In the genomic region with DNA sequence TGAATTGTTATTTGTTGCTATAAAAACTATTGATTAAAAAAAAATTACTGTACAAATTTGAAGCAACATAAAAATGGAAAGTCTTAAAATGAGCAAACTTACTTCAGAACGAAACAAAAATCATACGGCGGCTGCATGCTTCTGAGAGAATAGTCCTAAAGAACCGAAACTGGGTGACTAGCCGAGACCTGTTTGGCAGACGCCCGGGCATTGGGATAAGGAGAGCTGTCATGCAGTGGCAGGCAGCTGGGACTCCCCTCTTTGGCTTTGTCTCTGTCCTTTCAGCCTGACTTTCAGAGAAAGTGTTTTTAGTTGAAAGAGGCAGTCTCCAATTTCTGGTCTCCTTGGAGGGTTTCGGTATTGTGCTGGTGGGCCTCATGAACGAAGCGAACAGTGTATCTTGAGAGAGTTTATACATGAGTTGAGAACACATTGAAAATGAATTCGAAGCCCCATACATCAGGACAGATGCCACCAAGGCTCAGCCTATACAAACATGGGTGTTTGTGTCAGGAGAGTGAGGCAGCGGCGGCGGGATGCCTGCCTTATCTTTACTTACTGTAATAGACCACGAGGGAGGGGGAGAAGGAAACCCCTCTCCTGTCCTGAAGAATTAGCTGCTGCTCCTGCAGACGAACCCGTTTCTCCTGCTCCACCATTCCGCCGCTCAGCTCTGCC, we compare ENCODE assay signal across 8 mouse cellular contexts. TPM values are rescaled to one million over a fixed set of nuclear protein-coding genes. Genes with fewer than 3 reads are reported as not detected.
DNase-seq lines count a peak whose midpoint lies in the region; ATAC-seq and TF ChIP-seq lines count a peak whose summit lies in the region.

No protein-coding gene starts in this region.

- no peak for TF ChIP-seq POLR2A in myocyte (IDR thresholded peaks at IDR 0.05; ENCODE audit: insufficient read length, low read depth)

- no peaks in the 10 kb centered on the region for H3K36me3 ChIP-seq in kidney, embryonic 16.5 days (ENCODE audit: insufficient read depth, low read length)
- no peaks in the 10 kb centered on the region for H3K36me3 ChIP-seq in embryonic facial prominence, embryonic 13.5 days
- H3K36me3 ChIP-seq in intestine, embryonic 15.5 days: no peaks in the 10 kb centered on the region
- no peaks in the 10 kb centered on the region for H3K36me3 ChIP-seq in myocyte (ENCODE audit: control insufficient read depth, insufficient read depth)

- DNase-seq in kidney, postnatal 14 days: no peak
- no peak for DNase-seq in frontal cortex, postnatal 10 days (ENCODE audit: low spot score in 2 of 2)
- no peak for DNase-seq in thymus, postnatal 36 days
- no peak for DNase-seq in cerebellum, adult 9-11 months

- H3K4me2 ChIP-seq in kidney, embryonic 16.5 days (replicated peaks; ENCODE audit: low read depth, low read length): peak overlapping the region; percentile 48
- peak overlapping the region; percentile 62 for H3K4me2 ChIP-seq in embryonic facial prominence, embryonic 13.5 days
- H3K4me2 ChIP-seq in intestine, embryonic 15.5 days (replicated peaks): peak overlapping the region; percentile 60
- H3K4me2 ChIP-seq in myocyte (ENCODE audit: low read depth): peak overlapping the region; percentile 24

- H3ac ChIP-seq in myocyte (ENCODE audit: control insufficient read depth, insufficient read length): no peak overlapping the region

- H3K4me3 ChIP-seq in kidney, embryonic 16.5 days (ENCODE audit: low read length): peak overlapping the region; percentile 21
- H3K4me3 ChIP-seq in embryonic facial prominence, embryonic 13.5 days: peak overlapping the region; percentile 34
- peak overlapping the region; percentile 22 for H3K4me3 ChIP-seq in intestine, embryonic 15.5 days (replicated peaks)
- no peak overlapping the region for H3K4me3 ChIP-seq in myocyte

- WGBS in kidney, embryonic 16.5 days: 29% methylated on average over 19 of the region's 19 CpGs
- WGBS in embryonic facial prominence, embryonic 13.5 days: 23% methylated on average over 19 of the region's 19 CpGs
- 25% methylated on average over 19 of the region's 19 CpGs for WGBS in intestine, embryonic 15.5 days

- peak overlapping the region; percentile 25; the same call in 1 of the 2 replicates for H3K27ac ChIP-seq in kidney, embryonic 16.5 days (ENCODE audit: low read length)
- H3K27ac ChIP-seq in embryonic facial prominence, embryonic 13.5 days: peak overlapping the region; percentile 66
- H3K27ac ChIP-seq in intestine, embryonic 15.5 days: peak overlapping the region; percentile 51; the same call in 1 of the 2 replicates

- H3K9ac ChIP-seq in kidney, embryonic 16.5 days (replicated peaks; ENCODE audit: low read length): peak overlapping the region; percentile 32; the same call in 1 of the 2 replicates
- peak overlapping the region; percentile 41; the same call in 1 of the 2 replicates for H3K9ac ChIP-seq in embryonic facial prominence, embryonic 13.5 days
- H3K9ac ChIP-seq in intestine, embryonic 15.5 days: peak overlapping the region; percentile 26; the same call in 1 of the 2 replicates

- peaks cover 4% of the 10 kb centered on the region; the same call in 1 of the 2 replicates for H3K9me3 ChIP-seq in kidney, embryonic 16.5 days (ENCODE audit: low read length)
- H3K9me3 ChIP-seq in embryonic facial prominence, embryonic 13.5 days: no peaks in the 10 kb centered on the region
- no peaks in the 10 kb centered on the region for H3K9me3 ChIP-seq in intestine, embryonic 15.5 days

- peak; percentile 11; the same call in 1 of the 2 replicates for ATAC-seq in kidney, embryonic 16.5 days (ENCODE audit: low FRiP score, low TSS enrichment)
- no peak; the same call in 1 of the 2 replicates for ATAC-seq in embryonic facial prominence, embryonic 13.5 days (ENCODE audit: insufficient number of reproducible peaks, insufficient read depth, low FRiP score, low TSS enrichment, low read depth)
- ATAC-seq in intestine, embryonic 15.5 days: no peak; the same call in 1 of the 2 replicates

- peaks cover 26% of the 10 kb centered on the region for H3K4me1 ChIP-seq in kidney, embryonic 16.5 days (ENCODE audit: insufficient read depth, low read length)
- peaks cover 14% of the 10 kb centered on the region for H3K4me1 ChIP-seq in embryonic facial prominence, embryonic 13.5 days
- peaks cover 22% of the 10 kb centered on the region for H3K4me1 ChIP-seq in intestine, embryonic 15.5 days (replicated peaks)

- no peaks in the 10 kb centered on the region for H3K27me3 ChIP-seq in kidney, embryonic 16.5 days (ENCODE audit: insufficient read depth, low read length)
- H3K27me3 ChIP-seq in embryonic facial prominence, embryonic 13.5 days: no peaks in the 10 kb centered on the region
- H3K27me3 ChIP-seq in intestine, embryonic 15.5 days (replicated peaks): no peaks in the 10 kb centered on the region
- H3K27me3 ChIP-seq in myocyte (ENCODE audit: control insufficient read depth, insufficient read depth, insufficient read length): peaks cover 13% of the 10 kb centered on the region

- H3K79me2 ChIP-seq in myocyte (ENCODE audit: control insufficient read depth, insufficient read depth): no peaks in the 10 kb centered on the region

TF ChIP-seq in myocyte, 11 proteins besides CTCF, POLR2A, EP300 and RAD21:
- TF ChIP-seq TCF12 (IDR thresholded peaks at IDR 0.05; ENCODE audit: insufficient read depth, poor library complexity, severe bottlenecking): no peak

RNA-seq across cellular contexts. Expression of a gene that starts 21.8 kb away (rescaled TPM):
- 32.3 and 33.9 TPM in 2 replicates for polyA plus RNA-seq in kidney, embryonic 16.5 days (2015; fragmentation: Nextera tagmentation; extraction: Ambion mirVana)
- 12.6 and 13.7 TPM in 2 replicates for polyA plus RNA-seq in embryonic facial prominence, embryonic 13.5 days (2015; fragmentation: Nextera tagmentation; extraction: Ambion mirVana)
- 36.6 and 37.5 TPM in 2 replicates for polyA plus RNA-seq in intestine, embryonic 15.5 days (2015; fragmentation: Nextera tagmentation; extraction: Ambion mirVana)
- 0.01 TPM for polyA plus RNA-seq in myocyte (2012; fragmentation: generic; extraction: Trizol)

Comparison
In these comparisons a context has a peak if more than half of its experiments do, and no peak if none do; other contexts are left out.
1. RNA of a gene that starts 21.8 kb away (polyA plus RNA-seq): 36.6 to 37.5 TPM in intestine, embryonic 15.5 days, 32.3 to 33.9 TPM in kidney, embryonic 16.5 days and 12.6 to 13.7 TPM in embryonic facial prominence, embryonic 13.5 days; 0.01 TPM in myocyte (single experiment); every median in the first group is over 10 times any median in the second.
2. Peak in every context shown above with its lines, with median percentiles within 50 percentile points of each other: H3K27ac ChIP-seq, H3K4me2 ChIP-seq and H3K9ac ChIP-seq.